Mouse (Mus musculus) left cerebral cortex, postnatal 36 days (tissue): ENCODE results near the gene Pla2g12b. TPM values are rescaled to one million over a fixed set of nuclear protein-coding genes. Genes with fewer than 3 reads are reported as not detected.
A peak's percentile ranks its signal among the peaks of the same experiment; 100 is the strongest.
"Not testable (repeated sequence)": the region's sequence is repeated elsewhere in the genome, so short reads cannot be mapped to it uniquely, and the experiment has no call there.

Experiments
- DNase-seq, 2 experiments: peaks; one replicate each; pipeline ENCODE4 v3.0.0; 2021 to 2022; ENCODE audit warnings: low spot score in 2 of 2, mixed read lengths in 1 of 2
- intact Hi-C: fragments of 180-260 bp; cut with DNase I; formaldehyde crosslinking; loops from one replicate; pipeline ENCODE4 v1.15.1; 2025
- total RNA-seq, 2 experiments: library from RNA; stranded (reverse); gene quantifications; 2 replicates each; pipeline ENCODE4 v1.2.3; 2021

Pla2g12b gene
- total RNA-seq: not detected

DNA sequence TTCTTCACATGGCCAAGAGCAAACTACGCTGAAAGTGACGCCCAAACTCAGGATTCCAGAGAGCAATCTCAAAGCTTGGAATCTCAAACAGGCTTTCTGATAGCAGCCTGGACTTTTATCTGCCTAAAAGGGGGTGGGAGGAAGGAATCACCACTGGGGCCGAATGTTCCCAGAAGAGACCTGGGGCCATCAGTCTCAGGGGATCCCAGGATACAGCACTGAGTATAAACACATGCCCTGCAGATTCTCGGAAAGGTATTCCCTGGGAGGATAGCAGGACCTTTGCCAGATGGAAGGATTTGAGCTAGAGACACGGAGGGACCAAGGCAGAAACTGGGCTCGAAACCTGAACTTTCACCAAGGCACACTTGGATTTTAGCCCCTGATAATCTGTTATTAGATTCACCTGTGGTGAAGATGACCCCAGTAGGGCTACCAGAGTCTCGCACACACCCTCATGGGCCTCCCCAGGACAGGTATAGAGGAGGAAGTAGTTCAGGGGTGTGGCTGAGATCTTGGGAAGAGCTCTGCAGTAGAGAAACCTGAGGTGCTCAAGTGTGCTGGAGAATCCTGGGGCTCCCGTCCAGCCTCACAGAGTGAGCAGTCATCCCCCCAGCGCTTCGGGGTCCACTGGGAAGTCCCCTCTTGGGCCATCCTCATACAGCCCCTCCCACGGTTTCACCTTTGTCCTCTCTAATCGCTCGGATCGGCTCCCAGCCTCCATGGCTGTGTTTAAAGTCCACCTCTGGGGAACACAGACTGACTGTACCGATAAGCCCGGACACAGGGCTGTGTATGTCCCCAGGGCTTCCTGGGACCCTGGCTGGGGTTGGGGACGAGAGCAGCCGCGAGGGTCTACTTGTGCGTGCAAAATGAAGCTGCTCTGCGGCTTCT is at the start of gene Pla2g12b:
Pla2g12b (plus strand) TSS at position 762 of the 894 bp plus-strand sequence.
- DNase-seq: no peak
- intact Hi-C loops: no loop called here

DNA sequence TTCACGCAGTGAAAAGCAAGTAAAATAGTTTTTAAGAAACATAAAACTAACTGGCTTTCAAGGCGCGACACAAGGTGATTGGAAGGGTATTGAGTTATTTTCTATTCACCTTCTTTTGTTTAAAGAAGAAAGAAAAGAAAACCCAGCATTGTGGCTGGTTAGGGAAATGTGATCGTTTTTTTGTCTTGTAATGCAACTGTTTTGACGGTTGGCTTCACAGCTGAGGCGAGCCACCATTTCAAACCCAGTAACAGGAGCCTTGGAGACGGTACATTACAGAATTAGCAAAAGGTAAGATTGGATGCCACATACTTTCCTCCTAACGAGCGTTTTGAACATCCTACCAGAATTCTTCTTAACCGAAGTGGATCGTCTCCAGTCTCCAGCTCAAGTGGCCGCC is 49.3 kb upstream of the Pla2g12b start:
- DNase-seq: no peak
- intact Hi-C loops: loop anchor here (5.0 kb wide), 1 partner anchor 47 kb away; no protein-coding TSS in a partner anchor

DNA sequence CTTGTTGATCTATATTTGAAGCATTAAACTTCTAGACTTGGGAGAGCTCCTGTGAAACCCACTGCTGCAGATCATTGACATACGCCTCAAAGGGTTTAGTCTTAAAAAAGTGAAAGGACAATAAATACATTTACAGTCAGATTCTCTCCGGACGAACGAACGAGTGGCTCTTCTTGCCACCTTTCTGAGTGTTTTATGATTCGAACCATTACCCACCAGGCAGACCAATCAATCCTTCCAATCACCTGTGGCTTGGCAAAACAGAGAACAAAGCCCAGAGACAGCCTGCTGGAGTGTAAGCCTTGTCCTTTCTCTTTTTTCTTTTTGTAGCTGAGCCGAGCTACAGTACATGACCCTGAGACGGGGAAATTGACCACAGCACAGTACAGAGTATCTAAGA is 48.4 kb upstream of the Pla2g12b start:
- DNase-seq: no peak
- intact Hi-C loops: loop anchor here (5.0 kb wide), 2 partner anchors 38 to 58 kb away; no protein-coding TSS in a partner anchor

DNA sequence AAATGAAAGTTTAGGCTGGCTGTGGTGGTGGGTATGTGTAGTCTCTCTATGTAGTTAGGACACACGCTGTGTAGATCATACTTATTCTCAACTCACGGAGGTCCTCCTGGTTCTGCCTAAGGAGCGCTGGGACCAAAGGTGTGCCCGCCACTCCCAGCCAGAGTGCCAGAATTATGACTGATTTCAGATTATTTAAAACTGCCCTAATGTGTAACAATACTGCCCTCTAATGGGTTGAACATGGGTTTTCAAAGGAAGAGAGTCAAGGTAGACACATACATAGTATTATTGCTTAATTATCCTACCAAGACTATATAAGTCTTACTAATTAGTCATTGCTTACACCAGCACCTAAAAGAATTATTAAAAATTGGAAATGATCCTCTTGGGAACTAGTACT is 44.7 kb upstream of the Pla2g12b start:
- no peak for DNase-seq
- intact Hi-C loops: loop anchor here (5.0 kb wide), 2 partner anchors 41 to 61 kb away; no protein-coding TSS in a partner anchor

DNA sequence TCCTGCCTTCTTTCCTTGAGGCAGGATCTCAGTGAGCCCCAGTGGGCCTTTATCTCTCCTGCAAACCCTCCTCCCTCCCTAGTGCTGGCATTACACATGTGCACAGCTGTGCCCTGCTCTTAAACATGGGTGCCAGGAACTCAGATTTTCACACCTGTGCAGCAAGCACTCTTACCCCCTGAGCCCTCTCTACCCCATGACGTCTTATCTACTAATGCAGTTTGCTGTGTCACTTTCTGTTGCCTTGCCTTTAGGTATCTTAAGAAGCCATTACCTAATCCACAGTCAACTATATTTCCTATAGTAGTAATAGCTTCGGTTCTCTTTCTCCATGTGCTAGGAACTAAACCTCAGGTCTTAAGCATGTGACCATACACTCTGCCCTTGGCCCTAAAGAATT is 40.3 kb upstream of the Pla2g12b start:
- intact Hi-C loops: no loop called here
- DNase-seq: no peak

DNA sequence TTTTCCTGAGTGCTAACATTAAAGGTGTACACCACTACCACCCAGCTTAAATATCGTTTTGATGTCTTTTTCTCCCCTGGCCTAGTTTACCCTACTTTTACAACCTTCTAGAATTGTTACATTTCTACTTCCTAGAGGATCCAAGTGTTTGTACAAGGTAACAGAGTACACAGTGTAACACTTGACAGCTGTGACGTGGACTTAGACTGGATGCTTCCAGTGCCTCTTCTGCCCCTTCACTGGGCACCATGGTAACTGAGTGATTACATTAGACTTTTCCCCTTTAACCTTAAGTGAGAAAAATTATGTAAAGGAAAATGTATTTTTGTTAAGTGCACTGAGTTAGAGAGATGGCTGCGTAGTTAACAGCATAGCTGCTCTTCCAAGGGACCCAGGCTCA is 38.9 kb upstream of the Pla2g12b start:
- intact Hi-C loops: no loop called here
- no peak for DNase-seq

DNA sequence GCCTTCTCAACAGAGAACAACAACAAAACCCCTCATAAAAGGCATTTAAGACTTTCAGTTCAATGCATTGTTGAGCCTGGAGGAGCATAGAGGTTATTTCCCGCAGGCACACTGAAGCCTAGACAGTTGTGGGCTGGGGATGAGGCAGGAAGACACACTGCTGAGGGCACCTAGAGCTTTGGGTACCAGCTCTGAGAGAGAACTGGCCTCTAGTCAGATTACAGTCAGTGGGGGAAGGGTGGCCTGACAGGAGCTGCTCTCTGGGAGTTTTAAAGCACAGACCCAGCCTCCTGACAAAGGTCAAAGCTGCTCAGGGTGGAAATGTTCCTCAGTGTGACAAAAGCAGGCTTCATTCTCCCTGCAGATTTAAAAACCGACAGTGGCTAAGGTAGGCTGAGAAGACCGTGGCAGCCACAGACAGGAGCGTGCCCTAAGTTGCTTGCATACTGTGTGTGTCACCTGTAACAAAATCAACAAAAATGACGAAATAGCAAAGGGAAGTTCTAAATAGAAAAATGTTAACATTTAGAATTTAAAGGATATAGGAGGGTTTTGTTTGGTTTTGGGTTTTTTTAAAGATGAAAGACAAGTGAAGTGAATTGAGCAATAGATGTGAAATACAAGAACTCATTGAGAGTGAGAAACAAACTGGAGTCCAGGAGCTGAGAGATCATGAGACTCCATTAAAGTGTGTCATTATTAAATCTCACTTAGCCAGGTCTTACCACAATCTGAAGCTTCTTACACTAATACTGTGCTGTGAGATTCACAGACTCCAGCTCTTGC is 37.5 kb upstream of the Pla2g12b start:
- intact Hi-C loops: no loop called here
- no peak for DNase-seq

DNA sequence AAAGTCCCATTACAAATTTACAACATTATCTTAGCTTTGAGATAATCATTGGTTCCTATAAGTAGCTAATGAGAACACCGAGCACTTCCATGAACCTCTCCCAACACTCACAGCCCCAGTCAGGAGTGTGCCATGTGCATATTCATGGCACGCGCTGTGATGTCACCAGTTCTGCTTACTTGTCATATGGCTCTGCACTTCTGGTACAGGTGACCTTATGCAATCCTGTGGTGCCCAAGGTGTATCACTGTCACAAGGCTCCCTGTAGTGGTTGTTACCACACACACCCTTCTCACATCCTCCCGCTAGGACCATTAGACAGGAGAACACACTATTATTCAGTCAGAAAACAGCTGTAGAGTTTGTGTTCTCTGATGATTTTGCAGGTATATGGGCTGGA is 36.7 kb upstream of the Pla2g12b start:
- intact Hi-C loops: no loop called here
- no peak for DNase-seq

DNA sequence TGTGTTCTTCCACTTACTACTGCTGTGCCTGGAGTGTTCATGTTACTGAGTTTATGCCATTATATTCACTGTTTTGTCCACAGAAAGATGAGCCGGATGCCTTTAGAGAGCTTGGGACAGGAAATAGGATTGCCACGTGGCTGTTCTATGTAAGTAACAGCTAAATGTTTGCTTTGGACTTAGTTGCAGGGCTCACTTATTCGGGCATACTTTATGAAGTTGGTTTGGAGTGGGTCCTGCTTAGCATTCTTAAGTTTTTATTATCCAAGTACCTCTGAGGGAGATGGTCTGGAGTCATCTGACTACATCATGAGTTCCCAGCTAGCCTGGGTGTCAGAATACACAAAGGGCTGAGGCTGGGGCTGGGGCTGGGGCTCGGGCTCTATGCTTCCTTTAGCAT is 36.3 kb upstream of the Pla2g12b start:
- DNase-seq: no peak
- intact Hi-C loops: no loop called here

DNA sequence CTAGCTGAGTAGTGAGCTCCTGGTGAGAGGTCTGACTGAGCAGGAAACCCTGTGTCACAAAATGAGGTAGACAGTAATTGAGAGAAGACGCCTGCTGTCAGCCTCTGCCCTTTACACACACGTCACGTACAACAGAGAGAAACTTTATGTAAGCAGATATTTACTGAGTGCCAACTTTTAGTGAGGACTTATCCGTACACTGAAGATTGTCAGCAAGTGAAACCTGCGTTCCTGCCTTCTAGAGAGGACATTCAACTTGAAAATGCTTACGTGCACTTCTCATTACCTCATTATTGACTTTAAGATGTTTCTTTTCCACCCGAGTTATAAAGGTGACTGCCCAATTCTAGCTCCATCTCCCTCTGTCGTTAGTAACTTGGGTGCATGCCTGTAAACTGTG is 34.7 kb upstream of the Pla2g12b start:
- no peak for DNase-seq
- intact Hi-C loops: no loop called here

DNA sequence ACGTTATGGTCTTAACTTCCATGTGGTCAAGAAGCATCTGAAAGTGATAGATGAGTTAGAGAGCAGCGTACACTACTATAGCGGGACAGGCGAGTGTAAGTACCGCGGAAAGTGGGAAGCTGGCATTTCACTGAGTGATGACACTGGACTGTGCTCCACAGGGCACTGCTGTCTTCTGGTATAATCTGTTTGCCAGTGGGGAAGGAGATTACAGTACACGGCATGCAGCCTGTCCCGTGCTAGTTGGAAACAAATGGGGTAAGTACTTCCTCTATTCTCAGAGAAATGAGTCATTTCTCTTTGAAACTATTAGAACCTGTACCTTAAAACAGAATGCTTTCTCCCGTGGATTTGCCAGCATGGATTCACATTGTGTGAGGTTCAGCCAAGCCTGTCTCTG is 34.0 kb upstream of the Pla2g12b start:
- no peak for DNase-seq
- intact Hi-C loops: no loop called here

DNA sequence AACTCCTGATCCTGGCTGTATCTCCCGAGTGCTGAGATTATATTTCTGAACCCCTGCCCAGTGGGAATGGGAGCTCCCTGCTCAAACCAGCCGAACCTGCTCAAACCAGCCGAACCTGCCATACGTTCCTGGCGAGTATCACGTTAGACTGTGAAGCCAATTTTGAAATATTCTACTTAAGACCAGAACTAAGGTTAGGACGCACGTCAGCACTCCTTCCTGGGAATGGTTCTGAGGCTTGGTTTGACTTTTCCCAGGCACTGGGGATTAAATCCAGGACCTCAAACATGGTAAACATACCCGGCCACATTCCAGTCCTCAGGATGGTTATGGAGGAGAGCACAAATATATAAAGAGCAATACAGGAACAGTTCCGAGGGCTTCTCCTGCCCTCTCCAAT is 25.6 kb upstream of the Pla2g12b start:
- intact Hi-C loops: no loop called here
- DNase-seq: no peak

DNA sequence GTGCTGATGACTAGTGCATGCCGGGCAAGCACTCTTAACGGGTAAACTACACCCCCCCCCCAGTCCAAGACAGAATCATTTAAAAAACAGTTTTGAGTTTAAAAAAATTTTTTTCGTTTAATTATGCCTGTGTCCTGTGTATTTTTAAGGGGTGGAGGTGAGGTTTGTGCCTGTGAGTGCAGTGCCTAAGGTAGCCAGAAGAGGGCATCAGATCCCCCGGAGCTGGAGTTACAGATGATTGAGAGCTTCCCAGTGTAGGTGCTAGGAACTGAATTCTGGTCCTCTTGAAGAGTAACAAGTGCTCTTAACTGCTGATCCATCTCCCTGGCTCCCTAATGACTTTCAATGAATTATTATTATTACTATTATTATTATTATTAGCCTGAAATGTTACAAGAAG is 24.7 kb upstream of the Pla2g12b start:
- intact Hi-C loops: no loop called here
- no peak for DNase-seq

DNA sequence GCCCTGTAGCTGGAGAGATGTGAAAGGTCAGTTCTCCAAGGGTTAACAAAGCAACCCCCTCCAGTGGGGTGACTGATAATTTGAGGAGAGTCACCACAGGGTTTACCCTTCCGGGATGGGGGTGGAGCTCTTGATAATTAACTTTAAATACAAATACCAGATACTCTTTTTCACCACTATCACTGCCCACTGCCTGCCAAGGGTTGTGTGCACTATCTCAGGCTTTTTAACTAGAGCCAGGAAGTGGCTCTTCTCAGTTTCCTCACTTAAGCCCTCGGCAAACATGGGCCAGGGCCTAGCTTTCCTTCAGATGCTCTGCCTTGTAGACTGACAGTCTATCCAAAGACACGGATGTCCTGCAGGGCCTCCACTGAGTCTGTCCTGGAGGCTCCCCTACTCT is 23.5 kb upstream of the Pla2g12b start:
- intact Hi-C loops: no loop called here
- DNase-seq: no peak

DNA sequence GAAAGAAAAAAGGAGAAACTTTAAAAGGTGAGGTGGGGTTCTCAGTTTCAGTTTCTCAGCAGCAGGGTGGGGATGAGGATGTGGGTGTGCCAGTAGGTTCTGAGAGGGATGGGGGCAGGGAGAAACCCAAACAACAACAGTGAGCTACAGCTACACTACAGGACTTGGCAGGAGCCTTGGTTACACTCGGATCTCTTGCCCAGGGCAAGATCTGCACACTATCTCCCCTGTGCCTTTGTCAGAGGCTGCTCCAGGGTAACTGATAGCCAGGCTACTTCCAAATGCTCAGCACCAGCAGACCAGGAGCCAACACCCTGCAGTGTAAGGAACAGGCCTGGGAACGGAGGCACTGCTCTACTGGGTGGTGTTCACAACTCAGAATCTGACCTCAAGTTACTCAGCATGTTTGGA is 23.0 kb upstream of the Pla2g12b start:
- DNase-seq: no peak
- intact Hi-C loops: no loop called here

DNA sequence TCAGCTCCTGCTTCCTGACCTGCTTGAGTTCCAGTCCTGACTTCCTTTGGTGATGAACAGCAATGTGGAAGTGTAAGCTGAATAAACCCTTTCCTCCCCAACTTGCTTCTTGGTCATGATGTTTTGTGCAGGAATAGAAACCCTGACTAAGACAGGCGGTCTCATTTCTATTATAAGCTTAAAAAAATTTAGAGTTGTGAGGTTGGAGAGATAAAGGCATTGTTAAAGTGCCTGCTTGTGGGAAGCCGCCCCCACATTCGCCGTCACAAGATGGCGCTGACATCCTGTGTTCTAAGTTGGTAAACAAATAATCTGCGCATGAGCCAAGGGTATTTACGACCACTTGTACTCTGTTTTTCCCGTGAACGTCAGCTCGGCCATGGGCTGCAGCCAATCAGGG is 21.9 kb upstream of the Pla2g12b start:
- intact Hi-C loops, DNase-seq: not testable (repeated sequence)

DNA sequence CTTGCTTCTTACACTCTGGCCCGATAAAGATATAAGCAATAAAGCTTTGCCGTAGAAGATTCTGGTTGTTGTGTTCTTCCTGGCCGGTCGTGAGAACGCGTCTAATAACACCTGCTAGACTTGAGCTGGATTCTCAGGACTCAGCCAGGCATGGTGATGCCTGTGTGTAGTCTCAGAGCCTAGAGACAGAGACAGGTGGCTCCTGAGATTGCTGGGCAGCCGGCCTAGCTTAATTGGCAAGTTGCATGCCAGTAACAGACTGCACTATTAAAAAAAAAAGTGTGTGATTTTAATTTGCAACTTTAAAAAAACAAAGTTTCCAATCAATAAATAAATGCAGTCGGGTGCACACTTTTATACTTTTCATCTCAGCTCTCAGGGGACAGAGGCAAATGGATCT is 16.5 kb upstream of the Pla2g12b start:
- peak in 1 of 2 experiments; percentile 18 for DNase-seq
- intact Hi-C loops: no loop called here

DNA sequence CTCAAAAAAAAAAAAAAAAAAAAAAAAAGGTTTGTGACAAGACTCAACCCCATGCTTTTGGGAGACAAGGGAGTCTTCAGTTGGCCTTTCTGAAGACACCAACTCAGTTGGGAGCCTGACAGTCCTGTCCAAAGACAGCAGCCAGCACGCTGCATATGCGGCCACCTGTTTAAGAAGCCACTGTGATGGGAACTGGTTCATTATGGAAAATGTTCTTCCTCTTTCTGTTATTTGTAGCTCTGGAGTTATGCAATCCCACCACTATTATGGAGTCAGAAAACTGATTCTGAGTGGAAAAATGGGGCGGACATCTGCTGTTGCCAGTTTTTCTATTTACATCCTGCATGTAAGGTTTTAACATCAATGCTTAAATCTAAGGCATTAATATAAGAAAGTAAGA is 13.8 kb upstream of the Pla2g12b start:
- DNase-seq: peak in 1 of 2 experiments; percentile 17
- intact Hi-C loops: no loop called here

DNA sequence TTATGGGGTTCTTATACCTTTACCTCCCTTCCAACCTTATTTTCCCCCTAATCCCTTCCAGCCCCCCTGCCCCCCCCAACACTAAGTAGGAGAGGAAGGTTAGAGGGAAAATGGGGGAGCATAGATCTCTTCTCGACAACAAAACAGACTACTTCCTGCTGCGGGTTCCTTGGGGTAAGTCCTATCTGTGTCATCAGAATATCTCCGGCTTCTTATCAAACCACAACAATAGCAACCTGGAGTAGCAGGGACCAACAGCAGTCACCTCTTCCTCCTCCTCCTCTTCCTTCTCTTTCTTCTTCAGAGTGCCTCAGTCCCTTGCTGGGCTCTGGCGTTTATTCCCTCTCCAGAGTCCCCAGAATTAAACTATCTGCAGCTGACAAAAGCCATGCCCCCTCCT is 11.6 kb upstream of the Pla2g12b start:
- intact Hi-C loops: no loop called here
- DNase-seq: no peak

DNA sequence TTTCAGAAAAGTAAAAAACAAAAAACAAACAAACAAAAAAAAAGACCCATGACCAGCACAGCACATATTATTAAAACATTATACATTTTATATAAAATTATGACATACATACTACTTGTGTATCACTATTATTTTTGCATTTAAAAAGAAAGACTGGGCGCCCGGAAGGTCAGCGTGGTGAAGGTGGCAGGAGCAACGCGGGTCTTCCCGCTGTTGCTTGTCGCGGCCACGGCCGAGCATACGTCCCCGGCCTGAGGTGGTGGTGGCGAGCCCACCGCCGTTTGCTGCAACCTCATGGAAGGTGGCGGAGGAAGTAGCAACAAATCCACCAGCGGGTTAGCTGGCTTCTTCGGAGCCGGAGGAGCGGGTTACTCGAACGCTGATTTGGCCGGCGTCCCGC is 8.0 kb upstream of the Pla2g12b start, which contains the start of gene Gm10273:
Gm10273 (plus strand) TSS at position 172 of the 400 bp plus-strand sequence.
- intact Hi-C loops, DNase-seq: not testable (repeated sequence)

DNA sequence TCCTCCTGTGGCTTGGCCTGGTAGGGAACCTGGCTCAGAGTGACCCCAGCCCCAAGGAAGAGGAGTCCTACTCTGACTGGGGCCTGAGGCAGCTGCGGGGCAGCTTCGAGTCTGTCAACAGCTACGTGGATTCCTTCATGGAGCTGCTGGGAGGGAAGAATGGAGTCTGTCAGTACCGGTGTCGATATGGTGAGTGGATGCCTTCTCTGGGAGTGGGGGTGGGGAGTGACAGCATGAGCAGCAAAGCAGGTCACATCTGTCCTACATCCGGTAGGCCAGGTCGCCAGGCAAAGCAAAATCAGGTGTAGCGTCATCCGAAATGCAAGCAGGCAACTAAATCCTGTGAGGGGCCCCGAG is 311 bp downstream of the Pla2g12b start:
- intact Hi-C loops: no loop called here
- no peak for DNase-seq
